Mouse (Mus musculus): ENCODE data around the gene Akap11.
A peak's percentile ranks its signal among the peaks of the same experiment; 100 is the strongest.

Gene Akap11

GRCm38 (mm10) chr14:78526907-78527306 is 9.7 kb downstream of the Akap11 start:
- DNase-seq: no peak

GRCm38 (mm10) chr14:78526475-78526874 is 10.1 kb downstream of the Akap11 start:
- DNase-seq: no peak

GRCm38 (mm10) chr14:78525611-78526457 is 10.8 kb downstream of the Akap11 start:
- DNase-seq: no peak

GRCm38 (mm10) chr14:78525059-78525458 is 11.5 kb downstream of the Akap11 start:
- DNase-seq: no peak

GRCm38 (mm10) chr14:78510713-78511112 is 25.9 kb downstream of the Akap11 start:
- DNase-seq: peak; percentile 11

GRCm38 (mm10) chr14:78509791-78510190 is 26.8 kb downstream of the Akap11 start:
- DNase-seq: no peak

GRCm38 (mm10) chr14:78500578-78500977 is 36.0 kb downstream of the Akap11 start:
- no peak for DNase-seq

- no peak for DNase-seq
These were observed 39.9 kb downstream of the Akap11 start for GRCm38 (mm10) chr14:78496691-78497090.

GRCm38 (mm10) chr14:78495241-78495640 is 41.4 kb downstream of the Akap11 start:
- DNase-seq: no peak

- no peak for DNase-seq
These were observed 44.0 kb downstream of the Akap11 start for GRCm38 (mm10) chr14:78492602-78493001.

GRCm38 (mm10) chr14:78491432-78491831 is 45.2 kb downstream of the Akap11 start:
- DNase-seq: no peak

- DNase-seq: peak; percentile 68
These were observed 54.0 kb downstream of the Akap11 start for GRCm38 (mm10) chr14:78482385-78483231.

GRCm38 (mm10) chr14:78474058-78474457 is 62.5 kb downstream of the Akap11 start:
- no peak for DNase-seq

- no peak for DNase-seq
These were observed 65.9 kb downstream of the Akap11 start for GRCm38 (mm10) chr14:78470714-78471113.

- no peak for DNase-seq
These were observed 67.6 kb downstream of the Akap11 start for GRCm38 (mm10) chr14:78468991-78469390.

- no peak for DNase-seq
These were observed 68.6 kb downstream of the Akap11 start for GRCm38 (mm10) chr14:78467994-78468393.

GRCm38 (mm10) chr14:78464353-78464752 is 72.3 kb downstream of the Akap11 start:
- DNase-seq: no peak

- DNase-seq: peak; percentile 35
These were observed 77.5 kb downstream of the Akap11 start for GRCm38 (mm10) chr14:78459121-78459520.

- DNase-seq: peak; percentile 23
These were observed 77.9 kb downstream of the Akap11 start for GRCm38 (mm10) chr14:78458705-78459104.

GRCm38 (mm10) chr14:78454970-78455369 is 81.6 kb downstream of the Akap11 start:
- no peak for DNase-seq

- DNase-seq: no peak
These were observed 87.7 kb downstream of the Akap11 start for GRCm38 (mm10) chr14:78448807-78449406.

- no peak for DNase-seq
These were observed 88.6 kb downstream of the Akap11 start for GRCm38 (mm10) chr14:78448017-78448416.

- DNase-seq: no peak
These were observed 89.1 kb downstream of the Akap11 start for GRCm38 (mm10) chr14:78447542-78447941.
